8 mouse cellular contexts compared by ENCODE assay signal in genomic region chr7:144939344-144940002, GRCm38 (mm10). TPM values are rescaled to one million over a fixed set of nuclear protein-coding genes. Genes with fewer than 3 reads are reported as not detected.
DNase-seq lines count a peak whose midpoint lies in the region; ATAC-seq and TF ChIP-seq lines count a peak whose summit lies in the region.

TSS of gene Ccnd1 (minus strand) at chr7:144939925.

- peak; percentile 33 for TF ChIP-seq CTCF in lung, postnatal 0 days (IDR thresholded peaks at IDR 0.05)
- TF ChIP-seq CTCF in small intestine, adult 2 months (IDR thresholded peaks at IDR 0.05; ENCODE audit: extremely low read depth, insufficient read length, insufficient replicate concordance, low read depth, low read length): no peak

- H3K36me3 ChIP-seq in forebrain, embryonic 14.5 days (ENCODE audit: control insufficient read depth, insufficient read depth, low read length): peaks cover 12% of the 10 kb centered on the region; the same call in 1 of the 2 replicates
- no peaks in the 10 kb centered on the region for H3K36me3 ChIP-seq in lung, postnatal 0 days (ENCODE audit: insufficient read depth, low read length)
- peaks cover 19% of the 10 kb centered on the region for H3K36me3 ChIP-seq in small intestine, adult 2 months (ENCODE audit: control insufficient read depth, insufficient read depth, low read length)

- peak within 1 kb of the TSS; percentile 76 for H3K9ac ChIP-seq in forebrain, embryonic 14.5 days (ENCODE audit: low read length)
- H3K9ac ChIP-seq in lung, postnatal 0 days (replicated peaks; ENCODE audit: low read depth): peak within 1 kb of the TSS; percentile 59

- H3K9me3 ChIP-seq in forebrain, embryonic 14.5 days (replicated peaks; ENCODE audit: control insufficient read depth, low read length): no peaks in the 10 kb centered on the region
- H3K9me3 ChIP-seq in lung, postnatal 0 days (ENCODE audit: low read length): no peaks in the 10 kb centered on the region

- H3K27ac ChIP-seq in forebrain, embryonic 14.5 days (ENCODE audit: low read depth, low read length): peak within 1 kb of the TSS; percentile 70
- peak within 1 kb of the TSS; percentile 64 for H3K27ac ChIP-seq in lung, postnatal 0 days (ENCODE audit: low read length)
- H3K27ac ChIP-seq in small intestine, adult 2 months (ENCODE audit: insufficient read depth, low read depth, low read length): peak within 1 kb of the TSS; percentile 73

- ATAC-seq in CD4-positive, CD25-positive, alpha-beta regulatory T cell, adult 4 months: no peak
- ATAC-seq in forebrain, embryonic 14.5 days: peak; percentile 52
- ATAC-seq in lung, postnatal 0 days: peak; percentile 55

- TF ChIP-seq EP300 in lung, postnatal 0 days (IDR thresholded peaks at IDR 0.05): no peak

- H3K27me3 ChIP-seq in forebrain, embryonic 14.5 days (replicated peaks; ENCODE audit: control insufficient read depth, insufficient read depth, low read length): peaks cover 31% of the 10 kb centered on the region
- no peaks in the 10 kb centered on the region for H3K27me3 ChIP-seq in lung, postnatal 0 days (replicated peaks; ENCODE audit: insufficient read depth, low read length)
- H3K27me3 ChIP-seq in small intestine, adult 2 months (ENCODE audit: control insufficient read depth, insufficient read depth, low read length): 0 out of 2 replicates have a peak, but pooled peaks cover 3% of the 10 kb centered on the region

- H3K4me1 ChIP-seq in forebrain, embryonic 14.5 days (ENCODE audit: control insufficient read depth, insufficient read depth, low read length): peaks cover 26% of the 10 kb centered on the region
- H3K4me1 ChIP-seq in lung, postnatal 0 days (ENCODE audit: insufficient read depth, low read depth, low read length): peaks cover 23% of the 10 kb centered on the region
- peaks cover 17% of the 10 kb centered on the region for H3K4me1 ChIP-seq in small intestine, adult 2 months (ENCODE audit: control insufficient read depth, insufficient read depth, insufficient read length, low read length)

- peak within 1 kb of the TSS; percentile 58 for H3K4me3 ChIP-seq in forebrain, embryonic 14.5 days (ENCODE audit: low read depth, low read length)
- H3K4me3 ChIP-seq in lung, postnatal 0 days (ENCODE audit: low read depth, low read length): peak within 1 kb of the TSS; percentile 62
- peak within 1 kb of the TSS; percentile 81 for H3K4me3 ChIP-seq in small intestine, adult 2 months (ENCODE audit: low read depth, low read length)

- WGBS in forebrain, embryonic 14.5 days: under 1% methylated on average over 40 of the region's 45 CpGs
- 2% methylated on average over 36 of the region's 45 CpGs for WGBS in lung, postnatal 0 days
- WGBS in small intestine, adult 2 months: under 1% methylated on average over 44 of the region's 45 CpGs

- TF ChIP-seq POLR2A in small intestine, adult 2 months (IDR thresholded peaks at IDR 0.05; ENCODE audit: low read depth, low read length): peak; percentile 85

- DNase-seq in CD4-positive, CD25-positive, alpha-beta regulatory T cell, adult 2 months (ENCODE audit: low read depth, low spot score): peak; percentile 34
- peak; percentile 85 for DNase-seq in adrenal gland, postnatal 14 days
- peak; percentile 83 for DNase-seq in forebrain, embryonic 14.5 days (ENCODE audit: low spot score)
- peak; percentile 79 for DNase-seq in heart, postnatal 4 days
- DNase-seq in layer of hippocampus, adult 8-10 months (ENCODE audit: low spot score in 2 of 2): peak in 1 of 2 experiments; percentile 45
- peak; percentile 85 for DNase-seq in lung, postnatal 0 days (ENCODE audit: low spot score)

- peak within 1 kb of the TSS; percentile 98 for H3K4me2 ChIP-seq in forebrain, embryonic 14.5 days (ENCODE audit: low read length)
- H3K4me2 ChIP-seq in lung, postnatal 0 days (replicated peaks; ENCODE audit: low read depth, low read length): peak within 1 kb of the TSS; percentile 97

RNA-seq across cellular contexts. Expression of gene Ccnd1, which starts in this region (rescaled TPM):
- polyA plus RNA-seq in CD4-positive, CD25-positive, alpha-beta regulatory T cell, adult 4 months (2017; shearing (Covaris generic)): under 1 TPM; 0.83 to 0.87 TPM
- total RNA-seq in adrenal gland, postnatal 14 days (2021): 95.5 and 104 TPM in 2 replicates
- polyA plus RNA-seq in forebrain, embryonic 14.5 days (2014; fragmentation: Nextera tagmentation; extraction: Ambion mirVana): 60.8 and 70.3 TPM in 2 replicates
- total RNA-seq in heart, postnatal 4 days (2021): 100 to 1,000 TPM; 128 to 130 TPM
- total RNA-seq in layer of hippocampus, adult 8-10 months (2022): 10 to 100 TPM; 41.8 to 55.1 (median 48.8) TPM
- polyA plus RNA-seq in lung, postnatal 0 days (2015; fragmentation: Nextera tagmentation; extraction: Ambion mirVana): 68.4 and 75.5 TPM in 2 replicates
- polyA plus RNA-seq in small intestine, adult 2 months (2012; rRNA removed): 15.9 and 42.5 TPM in 2 replicates
